Mouse (Mus musculus) lung, embryonic 16.5 days (tissue): ENCODE measurements at regions not wholly inside any gene's neighbourhood (a gene's known extent, or its start where the extent isn't known, plus 50 kb on each side); places are given as distances from the start of the nearest gene placed in this dataset.

Experiments used
- ATAC-seq: fragments of 200-750 bp; cut with Nextera tagmentation; 2 replicates; pipeline ENCODE4 v1.8.0; 2017; ENCODE audit warnings: low read depth, mild to moderate bottlenecking, moderate library complexity
- H3K27ac ChIP-seq: fragments of 300-500 bp; sonication (generic); 2 replicates; pipeline ENCODE4 v1.5.1; 2014; ENCODE audit warnings: mild to moderate bottlenecking, control low read depth, low read length
- H3K27me3 ChIP-seq: fragments of 300-500 bp; sonication (generic); 2 replicates; pipeline ENCODE4 v1.6.1; 2014; ENCODE audit warnings: low read depth, low read length, mixed read lengths; ENCODE audit not compliant: control insufficient read depth, insufficient read depth
- H3K36me3 ChIP-seq: fragments of 300-500 bp; sonication (generic); 2 replicates; pipeline ENCODE4 v1.6.1; 2014; ENCODE audit warnings: low read length; ENCODE audit not compliant: control insufficient read depth, insufficient read depth
- H3K4me1 ChIP-seq: fragments of 300-500 bp; sonication (generic); replicated peaks from 2 replicates; pipeline ENCODE4 v1.6.1; 2014; ENCODE audit warnings: low read length, mixed read lengths; ENCODE audit not compliant: control insufficient read depth, insufficient read depth
- H3K4me2 ChIP-seq: fragments of 300-500 bp; sonication (generic); 2 replicates; pipeline ENCODE4 v1.6.1; 2014; ENCODE audit warnings: low read depth, low read length, control low read depth
- H3K4me3 ChIP-seq: fragments of 300-500 bp; sonication (generic); 2 replicates; pipeline ENCODE4 v1.5.1; 2014; ENCODE audit warnings: mild to moderate bottlenecking, low read length, control low read depth
- H3K9ac ChIP-seq: fragments of 300-500 bp; sonication (generic); 2 replicates; pipeline ENCODE4 v1.6.1; 2014; ENCODE audit warnings: low read length, control low read depth
- H3K9me3 ChIP-seq: fragments of 300-500 bp; sonication (generic); 2 replicates; pipeline ENCODE4 v1.6.1; 2016; ENCODE audit warnings: low read length; ENCODE audit not compliant: control insufficient read depth
- WGBS: fragments of 180-500 bp; shearing (Covaris S2); extraction: QIAGEN DNeasy Blood & Tissue Kit; methylation state at CpG from one replicate; pipeline ENCODE4 v1.1.7; 2014; 5-methylcytosine and 5-hydroxymethylcytosine counted together

DNA sequence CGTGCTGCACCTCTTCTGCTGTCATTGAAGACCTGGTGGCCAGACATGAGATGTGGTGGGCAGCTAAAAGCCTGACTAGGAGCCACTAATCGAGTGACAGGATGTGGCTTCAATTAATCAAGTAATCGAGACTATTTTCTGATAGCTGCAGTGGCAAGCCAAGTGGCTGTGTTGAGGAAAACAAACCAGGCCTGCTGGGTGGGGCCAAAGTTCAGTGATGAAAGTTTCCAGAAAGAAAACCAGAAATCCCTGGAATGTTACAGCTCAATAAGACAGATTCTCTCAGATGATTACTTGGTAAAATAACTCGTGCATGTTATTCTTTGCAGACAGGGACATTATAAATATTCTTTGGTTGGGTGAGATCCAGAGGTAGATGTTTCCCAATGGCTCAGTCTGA, 564.4 kb upstream of the Tbl1xr1 start:
- Histone ChIP-seq H3K9me3 (peaks cover 19% of the 10 kb centered on the region), H3K4me2 (no peak overlapping the region), H3K9ac (no peak overlapping the region), H3K4me1 (no peaks in the 10 kb centered on the region), H3K27ac (no peak overlapping the region), H3K27me3 (no peaks in the 10 kb centered on the region), H3K36me3 (no peaks in the 10 kb centered on the region), H3K4me3 (no peak overlapping the region)
- WGBS: 69% methylated on average over 4 of the region's 4 CpGs
- no peak for ATAC-seq

DNA sequence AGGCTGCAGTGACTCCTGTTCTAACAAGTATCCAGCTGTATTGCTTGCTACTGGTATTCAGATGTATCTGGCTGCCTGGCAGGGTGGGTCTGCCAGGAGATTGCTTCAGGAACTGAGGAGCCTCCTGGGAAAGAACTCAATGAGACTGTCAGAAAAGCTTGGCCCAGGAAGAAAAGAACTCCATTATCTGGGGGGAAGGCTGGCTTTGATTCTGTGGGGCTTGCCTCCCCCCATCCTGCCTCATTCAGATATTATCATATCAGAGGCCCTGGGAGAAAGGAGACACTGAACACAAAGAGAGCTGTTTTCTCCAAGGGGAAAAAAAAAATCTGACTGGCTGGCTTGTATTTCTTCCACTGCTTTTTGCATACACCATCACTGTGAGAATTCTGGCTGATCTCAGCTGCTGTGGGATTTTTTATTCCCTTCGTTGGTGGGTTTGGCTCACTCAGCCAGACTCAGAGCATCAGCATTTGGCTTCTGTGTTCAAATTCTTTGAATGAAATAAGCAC, 552.0 kb upstream of the Tbl1xr1 start:
- 38% methylated on average over 1 of the region's 1 CpGs for WGBS
- Histone ChIP-seq H3K27me3 (no peaks in the 10 kb centered on the region), H3K4me2 (no peak overlapping the region), H3K4me1 (no peaks in the 10 kb centered on the region), H3K36me3 (no peaks in the 10 kb centered on the region), H3K9me3 (no peaks in the 10 kb centered on the region), H3K4me3 (no peak overlapping the region), H3K27ac (no peak overlapping the region), H3K9ac (no peak overlapping the region)
- ATAC-seq: no peak

DNA sequence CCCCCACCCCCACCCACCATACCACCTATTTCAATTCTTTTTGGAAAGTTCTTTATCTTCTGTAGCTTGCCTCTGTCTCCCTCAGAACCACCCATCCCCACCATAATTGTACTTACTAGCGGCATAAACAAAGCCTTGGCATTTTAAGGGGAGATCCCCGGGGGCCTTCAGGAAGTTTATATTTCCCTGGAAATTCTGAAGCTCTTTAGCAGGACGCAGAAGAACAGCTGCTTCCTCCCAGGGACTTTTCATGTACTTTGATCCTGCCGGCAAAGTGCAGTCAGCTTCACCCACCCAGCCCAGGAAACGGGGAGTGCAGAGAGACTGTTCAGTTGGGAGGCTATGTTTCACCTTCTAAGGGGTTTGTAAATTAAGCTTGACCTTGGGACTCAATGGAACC, 545.6 kb upstream of the Tbl1xr1 start:
- ATAC-seq: peak; percentile 86
- H3K27ac ChIP-seq: no peak overlapping the region
- WGBS: 20% methylated on average over 5 of the region's 5 CpGs

DNA sequence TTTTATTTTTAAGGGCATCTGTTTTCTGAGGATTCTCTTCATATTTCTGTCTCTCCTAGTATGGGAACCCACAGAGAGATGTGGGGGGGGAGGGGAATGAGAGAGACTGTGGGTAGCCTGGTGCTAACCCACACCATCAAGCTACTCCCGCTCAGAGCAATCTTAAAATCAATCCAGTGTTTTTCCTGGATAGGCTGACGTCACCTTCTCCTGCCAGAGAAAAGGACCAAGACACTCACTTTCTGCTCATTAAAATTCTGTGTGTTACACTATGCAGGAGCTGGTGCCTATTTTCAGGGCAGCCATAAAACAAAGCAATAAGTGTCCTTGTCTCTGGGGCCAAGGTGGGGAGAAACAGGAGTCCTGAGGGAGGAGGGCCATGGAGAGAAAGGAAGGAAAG, 537.3 kb upstream of the Tbl1xr1 start:
- Histone ChIP-seq H3K4me3 (no peak overlapping the region), H3K4me1 (no peaks in the 10 kb centered on the region), H3K9ac (no peak overlapping the region), H3K4me2 (no peak overlapping the region), H3K36me3 (no peaks in the 10 kb centered on the region), H3K9me3 (no peaks in the 10 kb centered on the region), H3K27me3 (no peaks in the 10 kb centered on the region), H3K27ac (no peak overlapping the region)
- no peak for ATAC-seq
- 72% methylated on average over 2 of the region's 2 CpGs for WGBS

More for the DNA sequence above, 545.6 kb upstream of the Tbl1xr1 start:
- Histone ChIP-seq H3K36me3 (no peaks in the 10 kb centered on the region), H3K4me3 (no peak overlapping the region), H3K4me2 (no peak overlapping the region), H3K9me3 (no peaks in the 10 kb centered on the region), H3K4me1 (no peaks in the 10 kb centered on the region), H3K27me3 (no peaks in the 10 kb centered on the region), H3K9ac (no peak overlapping the region)

DNA sequence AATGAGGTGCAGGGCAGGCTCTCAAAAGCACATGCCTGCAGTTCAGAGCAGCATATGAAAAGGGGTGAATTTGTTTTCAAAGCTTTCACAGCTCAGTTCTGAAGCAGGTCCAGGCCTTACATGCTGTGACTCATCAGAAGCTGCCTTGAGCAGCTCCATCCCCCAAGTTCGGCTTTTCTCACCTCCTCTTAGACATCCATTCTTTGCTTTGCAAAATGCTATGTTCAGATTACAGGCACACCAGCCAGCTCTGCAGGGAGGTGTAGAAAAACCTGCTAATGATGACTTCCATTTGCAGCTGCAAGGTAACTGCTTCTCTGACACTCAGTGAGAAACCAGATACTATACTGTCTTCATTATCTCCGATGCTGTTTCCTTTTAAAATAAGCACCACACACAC, 532.0 kb upstream of the Tbl1xr1 start:
- H3K9me3 ChIP-seq: no peaks in the 10 kb centered on the region
- no peak overlapping the region for H3K27ac ChIP-seq
- no peaks in the 10 kb centered on the region for H3K36me3 ChIP-seq
- no peak overlapping the region for H3K4me3 ChIP-seq
- 22% methylated on average over 2 of the region's 2 CpGs for WGBS
- no peak for ATAC-seq
- H3K4me2 ChIP-seq: no peak overlapping the region
- no peaks in the 10 kb centered on the region for H3K4me1 ChIP-seq
- no peaks in the 10 kb centered on the region for H3K27me3 ChIP-seq
- no peak overlapping the region for H3K9ac ChIP-seq

DNA sequence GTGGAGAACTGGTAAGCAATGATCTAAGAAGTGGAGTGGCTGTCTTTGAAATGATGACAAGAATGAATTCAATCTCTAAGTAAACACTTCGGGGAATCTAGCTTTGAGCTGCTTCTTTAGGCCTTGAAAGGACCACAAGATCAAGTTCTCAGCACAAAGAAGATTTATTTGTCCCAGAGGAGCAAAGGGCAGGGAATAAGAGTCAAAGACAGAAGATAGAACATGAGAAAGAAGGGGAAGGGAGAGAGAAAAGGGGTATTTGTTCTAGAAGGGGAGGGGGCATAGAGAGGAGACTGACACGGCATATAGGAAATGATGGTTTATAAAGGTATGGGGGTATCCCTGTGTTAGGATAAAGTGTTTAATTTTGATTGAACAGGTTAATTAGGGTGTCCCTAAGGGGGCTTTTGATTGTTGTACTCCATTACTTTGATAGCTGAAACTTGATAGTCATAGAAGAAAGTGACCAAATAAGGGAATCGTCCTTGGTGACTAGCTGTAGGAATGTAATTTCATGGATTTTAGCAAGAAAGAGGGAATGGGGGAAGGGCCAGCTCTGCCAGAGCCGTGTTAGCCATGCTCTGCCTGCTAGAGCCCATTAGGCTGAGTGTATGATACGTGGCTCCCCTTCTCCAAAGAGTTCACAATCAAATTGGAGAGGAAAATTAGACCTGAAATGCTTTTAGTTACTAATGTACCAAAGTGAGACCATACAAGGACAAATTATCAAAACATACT, 531.1 kb upstream of the Tbl1xr1 start:
- no peaks in the 10 kb centered on the region for H3K36me3 ChIP-seq
- H3K27me3 ChIP-seq: no peaks in the 10 kb centered on the region
- WGBS: 32% methylated on average over 5 of the region's 5 CpGs
- no peaks in the 10 kb centered on the region for H3K9me3 ChIP-seq
- no peak overlapping the region for H3K4me3 ChIP-seq
- no peaks in the 10 kb centered on the region for H3K4me1 ChIP-seq
- no peak overlapping the region for H3K9ac ChIP-seq
- no peak overlapping the region for H3K4me2 ChIP-seq
- ATAC-seq: no peak
- H3K27ac ChIP-seq: no peak overlapping the region

DNA sequence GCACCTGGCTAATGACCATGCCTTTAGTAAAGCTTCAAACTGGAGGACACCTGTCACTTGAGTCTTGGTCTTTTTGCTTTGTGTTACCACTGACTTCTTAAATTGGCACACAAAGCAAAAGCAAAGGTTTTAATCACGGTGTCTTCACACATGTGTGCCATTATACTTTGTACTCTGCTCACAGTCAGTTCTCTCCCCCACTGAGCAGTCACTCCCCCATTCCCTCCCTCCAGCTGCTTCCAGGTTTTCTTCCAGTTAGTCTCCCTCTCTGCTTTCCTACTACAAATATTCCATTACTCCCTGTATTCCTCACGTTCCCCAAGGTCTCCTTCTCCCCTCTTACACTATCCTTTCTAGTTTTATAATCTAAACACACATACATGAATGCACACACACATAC, 530.0 kb upstream of the Tbl1xr1 start:
- no peaks in the 10 kb centered on the region for H3K4me1 ChIP-seq
- H3K9ac ChIP-seq: no peak overlapping the region
- ATAC-seq: no peak
- H3K4me2 ChIP-seq: no peak overlapping the region
- no peak overlapping the region for H3K27ac ChIP-seq
- WGBS: 68% methylated on average over 2 of the region's 2 CpGs
- H3K4me3 ChIP-seq: no peak overlapping the region
- no peaks in the 10 kb centered on the region for H3K36me3 ChIP-seq
- no peaks in the 10 kb centered on the region for H3K9me3 ChIP-seq
- H3K27me3 ChIP-seq: no peaks in the 10 kb centered on the region

DNA sequence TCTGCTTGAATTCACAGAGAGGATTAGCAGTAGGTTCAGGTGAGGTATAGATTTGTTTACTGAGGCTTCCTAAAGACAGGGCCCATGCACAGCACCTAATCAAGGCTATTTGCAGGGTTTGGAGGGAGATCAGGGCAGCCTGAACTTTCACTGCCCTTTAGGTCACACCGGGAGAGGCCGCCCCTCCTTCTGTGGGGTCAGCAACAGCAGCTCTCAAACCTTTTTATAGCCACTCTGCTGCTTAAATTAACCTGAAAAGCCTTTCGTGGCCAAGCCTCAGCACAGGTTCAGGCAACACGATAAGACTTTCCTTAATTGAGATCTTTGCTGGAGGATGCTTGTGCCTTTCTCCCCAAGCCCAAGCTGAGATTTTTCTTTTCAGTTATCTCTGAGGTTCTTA, 526.8 kb upstream of the Tbl1xr1 start:
- H3K4me3 ChIP-seq: no peak overlapping the region
- no peaks in the 10 kb centered on the region for H3K9me3 ChIP-seq
- no peak overlapping the region for H3K9ac ChIP-seq
- WGBS: 43% methylated on average over 4 of the region's 4 CpGs
- H3K27me3 ChIP-seq: no peaks in the 10 kb centered on the region
- ATAC-seq: no peak
- 0 out of 2 replicates have a peak, but pooled peaks cover 2% of the 10 kb centered on the region for H3K4me1 ChIP-seq
- no peaks in the 10 kb centered on the region for H3K36me3 ChIP-seq
- no peak overlapping the region for H3K4me2 ChIP-seq
- no peak overlapping the region for H3K27ac ChIP-seq

DNA sequence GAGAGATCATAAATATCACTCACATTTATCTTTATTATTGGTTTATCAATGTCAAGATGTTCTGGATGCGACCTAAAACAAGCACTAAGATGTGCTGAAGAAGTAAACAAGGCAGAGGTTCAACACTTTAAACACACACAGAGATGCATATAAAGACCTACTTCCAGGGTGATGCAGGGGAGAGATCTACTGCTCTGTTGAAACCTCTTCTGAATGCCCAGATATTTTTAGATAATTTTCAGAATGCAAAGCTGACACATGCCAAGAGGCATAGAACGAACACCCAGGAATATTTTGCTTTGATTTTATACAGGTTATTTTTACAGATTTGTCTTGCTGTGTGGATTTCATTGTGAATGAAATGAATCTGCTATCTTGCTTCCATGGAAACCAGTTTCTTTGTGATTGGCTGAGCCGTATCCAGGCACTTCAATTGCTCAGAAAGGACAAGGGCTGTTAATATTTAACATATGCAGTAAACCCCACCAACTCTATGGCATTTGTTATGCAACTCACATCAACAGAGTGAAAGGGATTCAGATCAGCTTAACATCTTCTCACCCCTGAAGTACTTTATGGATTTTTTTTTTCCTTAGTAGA, 523.2 kb upstream of the Tbl1xr1 start:
- Histone ChIP-seq H3K27ac (peak overlapping the region; percentile 27; the same call in 1 of the 2 replicates), H3K9ac (no peak overlapping the region), H3K27me3 (no peaks in the 10 kb centered on the region), H3K4me3 (no peak overlapping the region), H3K36me3 (no peaks in the 10 kb centered on the region), H3K4me1 (0 out of 2 replicates have a peak, but pooled peaks cover 2% of the 10 kb centered on the region), H3K9me3 (no peaks in the 10 kb centered on the region), H3K4me2 (no peak overlapping the region)
- WGBS: 56% methylated on average over 3 of the region's 3 CpGs
- peak; percentile 84 for ATAC-seq
